Mouse (Mus musculus): Measurements from ENCODE around the gene Nsf.

DNA sequence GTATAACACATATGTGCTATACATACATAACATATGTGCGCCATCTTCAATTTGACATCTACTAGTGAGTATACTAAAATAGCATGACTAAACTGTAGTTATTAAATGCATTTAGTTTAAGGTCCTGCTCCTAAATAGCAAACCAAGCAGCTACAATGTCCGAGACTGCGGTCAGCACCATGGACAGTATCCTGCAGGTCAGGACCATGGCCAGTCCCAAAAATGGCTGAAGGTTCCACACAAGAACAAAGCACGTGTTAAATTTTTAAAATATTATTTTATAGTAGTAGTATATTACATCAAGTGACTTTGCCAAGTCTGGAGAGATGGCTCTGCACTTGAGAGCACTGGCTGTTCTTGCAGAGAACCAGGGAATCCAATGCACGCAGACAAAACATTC lies 33.2 kb downstream of the Nsf start:
- TF ChIP-seq CTCF (IDR thresholded peaks at IDR 0.05; ENCODE audit: low read depth, low read length): no peak
- TF ChIP-seq POLR2A (IDR thresholded peaks at IDR 0.05; ENCODE audit: extremely low read depth, insufficient read depth, low read length): no peak
